Mouse (Mus musculus): ENCODE results near the gene Gmps. TPM values are rescaled to one million over a fixed set of nuclear protein-coding genes. Genes with fewer than 3 reads are reported as not detected.

The Gmps gene
- total RNA-seq, 4 experiments from 2014 or later = 16.6 to 18.4 (median 17.9) TPM

Other genes starting within 250 kb of the Gmps start
- under 1 TPM in 1 of 4 experiments, not detected in 3; 0.09 TPM for gene Plch1, start 76.6 kb upstream of the Gmps start, total RNA-seq (2022)
- 1 to 10 TPM; 5.4 to 8.8 (median 7.4) TPM for gene E130311K13Rik, start 46.6 kb upstream of the Gmps start, total RNA-seq (2022)
- gene Slc33a1, start 11.3 kb upstream of the Gmps start, total RNA-seq (2022) = 1 to 10 TPM; 4.4 to 6.1 (median 5.0) TPM
- gene Vmn2r1, start 105.4 kb downstream of the Gmps start, total RNA-seq (2022) = under 1 TPM; 0.05 to 0.39 (median 0.20) TPM
- not detected for gene Vmn2r2, start 165.8 kb downstream of the Gmps start, total RNA-seq (2022)

Measured in gastrocnemius, adult 8-10 months (tissue).